Mouse (Mus musculus) thymus, adult 2 months (tissue): ENCODE measurements around the gene Cd300lf.

Source experiments
- CTCF ChIP-seq: fragments of 200-500 bp; IDR thresholded peaks from 2 replicates; pipeline ENCODE4 v1.5.1; 2012; ENCODE audit warnings: mild to moderate bottlenecking, control low read depth, low read length, moderate library complexity, borderline replicate concordance; ENCODE audit not compliant: control insufficient read depth, poor library complexity, insufficient read depth; ENCODE audit errors: extremely low read depth
- POLR2A ChIP-seq: fragments of 200-500 bp; IDR thresholded peaks from 2 replicates; pipeline ENCODE4 v1.6.1; 2012; ENCODE audit warnings: mild to moderate bottlenecking, low read length, control low read depth, moderate library complexity; ENCODE audit not compliant: control insufficient read depth, poor library complexity, insufficient read depth; ENCODE audit errors: extremely low read depth

- TF ChIP-seq POLR2A (no peak), CTCF (no peak)
Measured at GRCm38 (mm10) chr11:115071631-115072294, 62.0 kb downstream of the Cd300lf start.
